Mouse (Mus musculus): ENCODE data around the gene Atf3. TPM values are rescaled to one million over a fixed set of nuclear protein-coding genes. Genes with fewer than 3 reads are reported as not detected.
A peak's percentile ranks its signal among the peaks of the same experiment; 100 is the strongest.

The Atf3 gene
- polyA plus RNA-seq, 1 experiment from 2014 or later = 14.3 TPM

DNA sequence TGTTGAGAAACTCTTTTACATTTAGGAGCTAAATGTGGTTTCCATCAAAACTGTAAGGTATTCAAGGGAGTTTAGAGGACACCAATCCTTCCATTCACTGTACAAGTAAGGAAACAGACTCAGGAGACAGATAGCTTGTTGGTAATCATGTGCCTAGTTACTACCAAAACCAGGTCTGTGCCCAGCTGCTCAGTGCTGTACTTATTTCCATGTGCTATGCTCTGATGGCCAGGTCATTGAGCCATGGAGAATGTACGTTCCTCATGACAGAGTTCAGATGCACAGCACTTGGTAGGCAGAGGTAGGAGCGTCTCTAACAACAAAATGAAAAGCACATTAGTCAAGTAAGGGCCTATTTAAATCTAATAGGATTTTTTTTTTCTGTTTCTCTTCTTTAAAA, 8.7 kb upstream of the Atf3 start:
- H3K4me3 ChIP-seq = no peak overlapping the region
- no peak for ATAC-seq (replicated peaks; ENCODE audit: insufficient number of reproducible peaks, insufficient read depth, low FRiP score, low read depth)
- H3K4me2 ChIP-seq = no peak overlapping the region
- H3K27ac ChIP-seq = no peak overlapping the region
- no peaks in the 10 kb centered on the region for H3K36me3 ChIP-seq
- H3K27me3 ChIP-seq = no peaks in the 10 kb centered on the region
- no peaks in the 10 kb centered on the region for H3K9me3 ChIP-seq (replicated peaks)
- no peak overlapping the region for H3K9ac ChIP-seq
- H3K4me1 ChIP-seq (replicated peaks) = peaks cover 18% of the 10 kb centered on the region
- WGBS = 91% methylated on average over 2 of the region's 2 CpGs

DNA sequence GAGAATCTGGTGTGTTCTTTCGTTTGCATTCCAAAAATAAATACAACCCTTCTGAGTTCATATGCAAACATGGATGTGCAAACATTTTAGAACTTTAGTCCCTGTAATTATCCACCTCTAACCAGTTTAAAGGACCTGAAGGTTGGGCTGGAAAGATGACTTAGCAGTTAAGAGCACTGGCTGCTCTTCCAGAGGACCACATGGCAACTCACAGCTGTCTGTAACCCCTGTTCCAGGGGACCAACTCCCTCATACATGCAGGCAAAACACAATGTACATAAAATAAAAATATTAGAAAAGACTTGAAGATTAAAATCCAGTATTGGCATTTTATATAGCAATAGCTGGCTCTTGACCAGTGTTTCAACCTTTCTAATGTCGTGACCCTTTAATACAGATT, 7.9 kb upstream of the Atf3 start:
- H3K27me3 ChIP-seq = no peaks in the 10 kb centered on the region
- H3K4me2 ChIP-seq = peak overlapping the region; percentile 94; the same call in 1 of the 2 replicates
- H3K36me3 ChIP-seq = no peaks in the 10 kb centered on the region
- peak overlapping the region; percentile 87; the same call in 1 of the 2 replicates for H3K27ac ChIP-seq
- H3K9ac ChIP-seq = no peak overlapping the region
- no peak overlapping the region for H3K4me3 ChIP-seq
- no peak for ATAC-seq (replicated peaks; ENCODE audit: insufficient number of reproducible peaks, insufficient read depth, low FRiP score, low read depth)
- H3K4me1 ChIP-seq (replicated peaks) = peaks cover 18% of the 10 kb centered on the region
- no peaks in the 10 kb centered on the region for H3K9me3 ChIP-seq (replicated peaks)
- WGBS = 81% methylated on average over 2 of the region's 2 CpGs

DNA sequence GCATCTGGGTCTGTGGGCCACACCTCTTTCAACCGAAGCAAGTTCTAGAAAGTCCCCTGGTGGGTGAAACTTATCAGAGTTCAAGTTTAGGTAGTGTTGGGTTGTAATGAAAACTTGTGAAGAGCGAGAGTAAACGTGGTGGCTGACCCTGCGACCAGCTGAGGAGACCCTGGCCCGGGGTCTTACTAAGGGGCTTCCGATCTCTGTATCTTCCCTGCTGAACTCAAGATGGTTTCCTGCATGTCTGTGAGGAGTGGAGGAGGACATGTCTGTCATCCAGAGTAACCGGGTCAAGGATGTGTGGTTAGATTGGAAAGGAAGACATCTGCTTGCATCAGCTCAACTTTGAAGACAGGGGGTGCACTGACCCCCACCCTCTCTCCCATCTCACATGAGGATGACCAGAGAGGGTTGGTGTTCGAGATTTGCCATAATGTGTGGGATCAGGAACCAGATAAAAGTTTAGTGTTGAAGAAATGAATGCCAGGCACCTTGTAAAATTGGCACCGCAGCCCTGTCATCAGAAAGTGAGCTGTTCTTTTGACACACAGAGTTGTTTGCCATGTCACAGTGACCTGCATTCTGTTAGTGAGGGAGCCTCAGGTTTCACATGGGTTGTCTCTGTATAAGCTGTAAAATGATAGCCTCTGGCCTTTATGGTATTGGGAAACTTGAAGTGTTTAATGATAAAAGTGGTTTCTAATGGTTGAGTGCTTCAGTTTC, 7.3 kb upstream of the Atf3 start:
- H3K4me3 ChIP-seq = peak overlapping the region; percentile 76
- peak overlapping the region; percentile 87 for H3K27ac ChIP-seq
- peak overlapping the region; percentile 73 for H3K9ac ChIP-seq
- ATAC-seq (replicated peaks; ENCODE audit: insufficient number of reproducible peaks, insufficient read depth, low FRiP score, low read depth) = peak; percentile 7; the same call in 1 of the 2 replicates
- peak overlapping the region; percentile 94 for H3K4me2 ChIP-seq
- no peaks in the 10 kb centered on the region for H3K27me3 ChIP-seq
- H3K36me3 ChIP-seq = no peaks in the 10 kb centered on the region
- peaks cover 16% of the 10 kb centered on the region for H3K4me1 ChIP-seq (replicated peaks)
- no peaks in the 10 kb centered on the region for H3K9me3 ChIP-seq (replicated peaks)
- 40% methylated on average over 9 of the region's 9 CpGs for WGBS

DNA sequence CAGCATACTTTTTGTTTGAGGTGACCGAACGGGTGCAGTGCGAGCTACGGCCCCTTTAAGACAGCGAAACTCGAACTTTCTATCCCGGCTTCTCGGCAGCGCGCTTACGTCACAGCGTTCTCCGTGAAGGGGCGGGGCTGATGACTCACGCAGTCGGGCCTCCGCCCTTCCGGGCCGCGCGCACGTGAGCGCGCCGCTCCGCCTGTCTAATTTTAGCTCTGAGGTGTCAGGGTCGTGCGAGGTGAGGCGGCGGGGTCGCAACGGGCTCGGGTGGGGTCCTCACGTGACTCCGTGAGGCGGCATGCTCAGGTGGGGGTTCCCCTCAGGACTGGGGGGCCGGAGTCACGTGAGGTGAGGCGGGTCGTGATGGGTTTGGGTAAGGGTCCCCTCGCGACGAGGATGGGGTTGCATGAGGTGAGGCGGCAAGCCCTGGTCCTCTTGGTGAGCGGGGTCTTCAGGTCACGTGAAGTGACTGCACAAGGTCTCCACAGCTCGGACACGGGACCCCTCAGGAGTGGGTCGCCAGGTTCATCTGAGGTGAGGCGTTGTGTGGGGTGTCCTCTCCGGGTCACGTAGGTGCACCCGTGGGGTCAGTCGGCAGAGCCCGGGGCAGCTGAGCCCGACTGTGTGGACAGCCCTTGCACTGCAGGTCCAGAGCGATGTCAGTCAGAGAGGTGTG, 6.6 kb upstream of the Atf3 start:
- H3K27ac ChIP-seq = peak overlapping the region; percentile 87
- under 1% methylated on average over 57 of the region's 57 CpGs for WGBS
- no peaks in the 10 kb centered on the region for H3K36me3 ChIP-seq
- peak overlapping the region; percentile 73 for H3K9ac ChIP-seq
- peak; percentile 84 for ATAC-seq (replicated peaks; ENCODE audit: insufficient number of reproducible peaks, insufficient read depth, low FRiP score, low read depth)
- peaks cover 16% of the 10 kb centered on the region for H3K4me1 ChIP-seq (replicated peaks)
- no peaks in the 10 kb centered on the region for H3K27me3 ChIP-seq
- peak overlapping the region; percentile 94 for H3K4me2 ChIP-seq
- H3K4me3 ChIP-seq = peak overlapping the region; percentile 76
- H3K9me3 ChIP-seq (replicated peaks) = no peaks in the 10 kb centered on the region

DNA sequence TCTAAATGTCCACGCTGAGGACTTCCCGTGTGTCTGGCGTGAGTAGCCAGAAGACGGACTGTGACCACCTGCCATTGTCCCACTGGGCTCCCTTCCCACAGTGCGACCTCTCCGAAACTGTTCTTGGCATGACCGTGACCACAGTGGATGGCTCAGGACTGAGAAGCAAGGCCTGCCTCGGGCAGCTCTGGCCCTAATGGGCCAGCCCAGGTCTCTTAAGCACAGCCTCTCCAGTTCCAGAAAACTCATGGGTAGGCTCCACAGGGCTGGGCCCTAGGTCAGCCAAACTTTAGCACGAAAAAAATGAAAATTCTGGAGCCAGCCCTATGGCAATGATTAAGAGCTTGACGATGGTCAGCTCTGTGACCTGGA, 6.1 kb upstream of the Atf3 start:
- Histone ChIP-seq H3K4me1 (replicated peaks) (peaks cover 16% of the 10 kb centered on the region), H3K9ac (peak overlapping the region; percentile 73), H3K36me3 (no peaks in the 10 kb centered on the region), H3K27ac (peak overlapping the region; percentile 87), H3K27me3 (no peaks in the 10 kb centered on the region), H3K9me3 (replicated peaks) (no peaks in the 10 kb centered on the region), H3K4me2 (peak overlapping the region; percentile 94), H3K4me3 (peak overlapping the region; percentile 76)
- 59% methylated on average over 10 of the region's 10 CpGs for WGBS
- ATAC-seq (replicated peaks; ENCODE audit: insufficient number of reproducible peaks, insufficient read depth, low FRiP score, low read depth) = peak; percentile 63

DNA sequence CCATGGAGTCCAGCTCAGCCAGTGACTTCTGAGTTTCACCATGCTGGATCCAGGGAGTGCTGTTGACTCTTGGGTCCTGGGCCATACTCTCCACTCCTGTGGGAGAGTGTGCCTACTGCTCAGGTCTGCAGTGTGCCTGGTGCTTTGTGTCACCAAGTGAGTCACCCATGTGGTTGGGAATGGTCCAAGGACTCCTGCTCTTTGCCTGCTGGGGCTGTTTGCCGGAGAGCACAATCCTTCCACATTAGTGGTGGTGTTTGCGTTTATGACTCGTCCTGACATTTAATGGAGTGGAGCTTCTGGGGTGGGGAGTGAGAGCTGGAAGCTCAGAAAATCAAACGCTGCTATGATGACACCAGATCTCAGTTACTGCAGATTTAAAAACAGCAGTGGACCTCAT, 4.2 kb upstream of the Atf3 start:
- whole genome bisulfite sequencing = 76% methylated on average over 4 of the region's 4 CpGs
- H3K27me3 ChIP-seq = no peaks in the 10 kb centered on the region
- H3K4me1 ChIP-seq (replicated peaks) = peaks cover 16% of the 10 kb centered on the region
- ATAC-seq (replicated peaks; ENCODE audit: insufficient number of reproducible peaks, insufficient read depth, low FRiP score, low read depth) = no peak
- no peaks in the 10 kb centered on the region for H3K36me3 ChIP-seq
- no peak overlapping the region for H3K4me2 ChIP-seq
- no peak overlapping the region for H3K9ac ChIP-seq
- H3K4me3 ChIP-seq = no peak overlapping the region
- no peak overlapping the region for H3K27ac ChIP-seq
- no peaks in the 10 kb centered on the region for H3K9me3 ChIP-seq (replicated peaks)

DNA sequence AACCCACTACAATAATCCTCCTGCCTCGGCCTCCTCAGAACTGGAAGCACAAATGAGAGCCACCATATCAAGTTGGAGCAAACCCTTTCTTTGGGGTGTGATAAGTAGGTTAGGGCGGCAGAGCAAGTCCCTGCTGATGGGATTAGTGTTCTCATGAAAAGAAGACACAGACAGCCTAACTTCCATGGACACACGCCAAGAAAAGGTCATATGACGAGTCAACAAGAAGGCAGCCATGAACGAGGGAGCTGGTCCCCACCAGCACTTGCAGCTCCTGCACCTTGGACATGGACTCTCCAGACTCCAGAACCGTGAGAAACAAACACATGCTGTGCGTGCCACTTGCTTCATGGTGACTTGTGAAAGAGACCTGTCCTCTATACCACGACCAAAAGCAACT, 2.7 kb upstream of the Atf3 start:
- Histone ChIP-seq H3K4me2 (no peak overlapping the region), H3K9me3 (replicated peaks) (no peaks in the 10 kb centered on the region), H3K4me1 (replicated peaks) (peaks cover 20% of the 10 kb centered on the region), H3K4me3 (no peak overlapping the region), H3K9ac (no peak overlapping the region), H3K36me3 (no peaks in the 10 kb centered on the region), H3K27ac (no peak overlapping the region), H3K27me3 (no peaks in the 10 kb centered on the region)
- WGBS = 68% methylated on average over 8 of the region's 8 CpGs
- no peak for ATAC-seq (replicated peaks; ENCODE audit: insufficient number of reproducible peaks, insufficient read depth, low FRiP score, low read depth)

DNA sequence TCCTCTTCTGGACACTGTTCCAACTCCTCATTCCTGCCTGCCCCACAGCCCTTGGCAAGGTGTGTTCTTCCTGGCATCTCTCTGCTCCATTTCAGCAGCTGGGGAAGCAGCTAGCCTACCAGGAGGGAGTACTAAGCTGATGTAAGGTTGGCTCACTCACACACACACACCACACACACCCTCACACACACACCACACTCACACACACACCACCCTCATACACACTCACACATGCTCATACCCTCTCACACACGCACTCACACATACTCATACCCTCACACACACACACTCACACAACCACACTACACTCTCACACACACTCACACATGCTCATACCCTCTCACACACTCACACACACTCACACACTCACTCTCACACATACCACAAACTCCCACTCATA, 1.9 kb upstream of the Atf3 start:
- Histone ChIP-seq H3K36me3 (no peaks in the 10 kb centered on the region), H3K9ac (no peak overlapping the region), H3K4me3 (no peak overlapping the region), H3K27ac (no peak overlapping the region), H3K4me2 (no peak overlapping the region), H3K9me3 (replicated peaks) (no peaks in the 10 kb centered on the region), H3K27me3 (no peaks in the 10 kb centered on the region), H3K4me1 (replicated peaks) (peaks cover 13% of the 10 kb centered on the region)
- 83% methylated on average over 1 of the region's 1 CpGs for WGBS
- ATAC-seq (replicated peaks; ENCODE audit: insufficient number of reproducible peaks, insufficient read depth, low FRiP score, low read depth) = no peak

DNA sequence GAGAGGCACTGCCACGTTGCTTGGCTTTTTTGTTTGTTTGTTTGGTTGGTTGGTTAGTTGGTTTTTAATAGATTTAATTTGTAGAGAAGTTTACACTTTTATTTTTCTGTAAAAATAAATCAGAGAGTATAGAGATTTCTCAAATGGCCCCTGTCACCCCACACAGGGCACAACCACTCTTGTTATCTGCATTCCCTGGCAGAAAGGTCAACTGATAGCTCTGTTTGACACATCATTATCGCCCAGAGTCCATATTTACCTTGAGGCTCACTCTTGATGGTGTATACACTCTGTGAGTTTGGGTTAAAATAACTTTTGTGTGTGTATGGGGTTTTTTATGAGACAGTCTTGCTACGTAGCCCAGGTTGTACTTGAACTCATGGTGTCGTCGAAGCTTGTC, 744 bp upstream of the Atf3 start:
- Histone ChIP-seq H3K27me3 (no peaks in the 10 kb centered on the region), H3K4me2 (no peak overlapping the region), H3K4me3 (no peak overlapping the region), H3K9me3 (replicated peaks) (no peaks in the 10 kb centered on the region), H3K4me1 (replicated peaks) (peaks cover 8% of the 10 kb centered on the region), H3K9ac (no peak overlapping the region), H3K36me3 (no peaks in the 10 kb centered on the region), H3K27ac (no peak overlapping the region)
- 81% methylated on average over 5 of the region's 5 CpGs for WGBS
- no peak for ATAC-seq (replicated peaks; ENCODE audit: insufficient number of reproducible peaks, insufficient read depth, low FRiP score, low read depth)

DNA sequence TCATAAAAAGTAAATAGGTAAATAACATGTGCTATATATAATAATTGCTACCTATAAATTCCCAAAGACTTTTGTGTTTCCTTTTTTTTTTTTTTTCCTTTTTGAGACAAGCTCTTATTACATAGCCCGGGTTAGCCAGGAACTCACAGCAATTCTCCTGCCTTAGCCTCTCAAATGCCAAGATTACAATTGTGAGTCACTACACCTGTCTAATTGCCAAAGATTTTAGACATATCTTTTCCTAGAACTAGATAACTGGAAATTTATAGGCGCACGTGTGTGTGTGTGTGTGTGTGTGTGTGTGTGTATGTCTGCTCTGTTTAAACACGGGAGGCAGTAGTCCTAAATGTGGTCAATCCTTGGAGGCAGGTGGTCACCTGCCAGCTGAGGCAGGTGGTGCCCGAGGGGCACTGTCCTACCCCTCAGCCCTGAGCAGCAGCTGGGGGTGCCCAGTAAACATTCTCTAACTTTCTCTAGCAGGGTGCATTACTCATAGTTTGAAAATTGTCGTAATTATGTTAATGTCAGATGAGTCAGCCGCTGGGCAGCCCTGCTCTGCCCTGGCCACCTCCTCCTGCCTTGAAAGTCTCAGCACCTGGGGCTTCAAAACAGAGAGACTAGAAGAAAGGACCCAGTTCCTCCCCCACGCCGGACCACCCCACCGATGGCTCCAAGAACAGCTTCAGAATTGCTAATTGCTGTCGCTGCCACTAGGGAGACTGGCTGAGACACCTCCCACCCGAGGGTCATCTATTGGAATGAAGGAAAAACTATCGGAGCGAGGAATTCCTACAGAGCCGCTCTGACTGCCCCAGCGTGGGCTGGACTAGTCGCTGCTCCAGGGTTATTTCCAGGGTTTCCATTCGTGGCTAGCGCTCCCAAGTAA, 1.8 kb downstream of the Atf3 start:
- ATAC-seq (replicated peaks; ENCODE audit: insufficient number of reproducible peaks, insufficient read depth, low FRiP score, low read depth) = no peak
- Histone ChIP-seq H3K36me3 (no peaks in the 10 kb centered on the region), H3K4me1 (replicated peaks) (peaks cover 6% of the 10 kb centered on the region), H3K9me3 (replicated peaks) (no peaks in the 10 kb centered on the region), H3K4me3 (no peak overlapping the region), H3K4me2 (peak overlapping the region; percentile 49), H3K27me3 (no peaks in the 10 kb centered on the region), H3K27ac (no peak overlapping the region), H3K9ac (no peak overlapping the region)
- WGBS = 30% methylated on average over 19 of the region's 19 CpGs

DNA sequence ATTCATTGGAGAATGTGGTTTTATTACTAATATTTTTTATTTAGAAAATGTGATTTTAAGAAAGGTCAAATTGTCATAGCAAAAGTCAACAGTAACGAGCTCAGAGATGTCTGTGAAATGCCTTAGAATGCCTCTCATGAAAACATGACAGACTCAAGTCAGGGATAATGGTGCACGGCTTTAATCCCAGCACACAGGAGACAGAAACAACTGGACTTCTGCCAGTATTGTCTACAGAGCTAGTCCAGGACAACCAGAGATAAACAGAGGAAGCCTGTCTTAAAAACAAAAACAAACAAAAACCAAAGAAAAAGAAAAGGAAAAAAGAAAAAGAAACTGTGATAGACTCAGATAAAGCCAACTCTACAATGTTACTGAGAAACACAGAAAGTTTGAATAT, 6.7 kb downstream of the Atf3 start:
- Histone ChIP-seq H3K36me3 (no peaks in the 10 kb centered on the region), H3K27me3 (no peaks in the 10 kb centered on the region), H3K4me2 (no peak overlapping the region), H3K9me3 (replicated peaks) (no peaks in the 10 kb centered on the region), H3K27ac (no peak overlapping the region), H3K9ac (no peak overlapping the region), H3K4me3 (no peak overlapping the region), H3K4me1 (replicated peaks) (peaks cover 2% of the 10 kb centered on the region; the same call in 1 of the 2 replicates)
- WGBS = 38% methylated on average over 2 of the region's 2 CpGs
- no peak for ATAC-seq (replicated peaks; ENCODE audit: insufficient number of reproducible peaks, insufficient read depth, low FRiP score, low read depth)
